Mouse (Mus musculus): Measurements from ENCODE around the gene Otoa. TPM values are rescaled to one million over a fixed set of nuclear protein-coding genes. Genes with fewer than 3 reads are reported as not detected.

Gene Otoa
- polyA plus RNA-seq, 1 experiment from 2014 or later, result 0.22 TPM

GRCm38 (mm10) chr7:121150662-121151061 lies 69.2 kb downstream of the Otoa start:
- H3K4me3 ChIP-seq (ENCODE audit: control insufficient read depth in 1 of 2, insufficient read depth in 1 of 2, low read depth in 1 of 2, low read length in 2 of 2), result no peak overlapping the region
- H3K4me1 ChIP-seq (ENCODE audit: control insufficient read depth in 2 of 2, insufficient read depth in 2 of 2, low read length in 2 of 2), result no peaks in the 10 kb centered on the region
- H3K27ac ChIP-seq (replicated peaks in 1 of 2; ENCODE audit: control insufficient read depth in 1 of 2, insufficient read depth in 1 of 2, low read depth in 2 of 2, low read length in 2 of 2), result no peak overlapping the region
- ATAC-seq (ENCODE audit: insufficient number of reproducible peaks, insufficient read depth, low FRiP score, low read depth), result no peak
- H3K9me3 ChIP-seq (ENCODE audit: control insufficient read depth, low read length), result no peaks in the 10 kb centered on the region
- no peaks in the 10 kb centered on the region for H3K36me3 ChIP-seq (ENCODE audit: control insufficient read depth, insufficient read depth, low read length)
- no peak overlapping the region for H3K4me2 ChIP-seq (ENCODE audit: low read length)
- no peaks in the 10 kb centered on the region for H3K27me3 ChIP-seq (ENCODE audit: control insufficient read depth, insufficient read depth, low read length)
- WGBS, result 77% methylated on average over 5 of the region's 5 CpGs
- H3K9ac ChIP-seq (ENCODE audit: low read length), result no peak overlapping the region

- Histone ChIP-seq H3K27me3 (ENCODE audit: control insufficient read depth, insufficient read depth, low read length) (no peaks in the 10 kb centered on the region), H3K4me1 (ENCODE audit: control insufficient read depth in 2 of 2, insufficient read depth in 2 of 2, low read length in 2 of 2) (no peaks in the 10 kb centered on the region), H3K27ac (replicated peaks in 1 of 2; ENCODE audit: control insufficient read depth in 1 of 2, insufficient read depth in 1 of 2, low read depth in 2 of 2, low read length in 2 of 2) (no peak overlapping the region)
These were observed 70.7 kb downstream of the Otoa start for GRCm38 (mm10) chr7:121152186-121152585.

GRCm38 (mm10) chr7:121165616-121166015 lies 84.2 kb downstream of the Otoa start:
- H3K4me1 ChIP-seq (ENCODE audit: control insufficient read depth in 2 of 2, insufficient read depth in 2 of 2, low read length in 2 of 2), result no peaks in the 10 kb centered on the region
- no peaks in the 10 kb centered on the region for H3K36me3 ChIP-seq (ENCODE audit: control insufficient read depth, insufficient read depth, low read length)
- ATAC-seq (ENCODE audit: insufficient number of reproducible peaks, insufficient read depth, low FRiP score, low read depth), result no peak
- no peaks in the 10 kb centered on the region for H3K9me3 ChIP-seq (ENCODE audit: control insufficient read depth, low read length)
- WGBS, result 71% methylated on average over 1 of the region's 1 CpGs
- no peak overlapping the region for H3K4me3 ChIP-seq (ENCODE audit: control insufficient read depth in 1 of 2, insufficient read depth in 1 of 2, low read depth in 1 of 2, low read length in 2 of 2)
- no peak overlapping the region for H3K27ac ChIP-seq (replicated peaks in 1 of 2; ENCODE audit: control insufficient read depth in 1 of 2, insufficient read depth in 1 of 2, low read depth in 2 of 2, low read length in 2 of 2)
- no peak overlapping the region for H3K4me2 ChIP-seq (ENCODE audit: low read length)
- H3K9ac ChIP-seq (ENCODE audit: low read length), result no peak overlapping the region
- H3K27me3 ChIP-seq (ENCODE audit: control insufficient read depth, insufficient read depth, low read length), result no peaks in the 10 kb centered on the region

More at GRCm38 (mm10) chr7:121152186-121152585, 70.7 kb downstream of the Otoa start:
- Histone ChIP-seq H3K9ac (ENCODE audit: low read length) (no peak overlapping the region), H3K9me3 (ENCODE audit: control insufficient read depth, low read length) (no peaks in the 10 kb centered on the region), H3K36me3 (ENCODE audit: control insufficient read depth, insufficient read depth, low read length) (no peaks in the 10 kb centered on the region), H3K4me3 (ENCODE audit: control insufficient read depth in 1 of 2, insufficient read depth in 1 of 2, low read depth in 1 of 2, low read length in 2 of 2) (no peak overlapping the region), H3K4me2 (ENCODE audit: low read length) (no peak overlapping the region)
- 89% methylated on average over 2 of the region's 2 CpGs for WGBS
- no peak for ATAC-seq (ENCODE audit: insufficient number of reproducible peaks, insufficient read depth, low FRiP score, low read depth)

GRCm38 (mm10) chr7:121171888-121172287 lies 90.4 kb downstream of the Otoa start:
- H3K27ac ChIP-seq (replicated peaks in 1 of 2; ENCODE audit: control insufficient read depth in 1 of 2, insufficient read depth in 1 of 2, low read depth in 2 of 2, low read length in 2 of 2), result no peak overlapping the region
- H3K9ac ChIP-seq (ENCODE audit: low read length), result no peak overlapping the region
- H3K9me3 ChIP-seq (ENCODE audit: control insufficient read depth, low read length), result no peaks in the 10 kb centered on the region
- no peaks in the 10 kb centered on the region for H3K36me3 ChIP-seq (ENCODE audit: control insufficient read depth, insufficient read depth, low read length)
- WGBS, result 13% methylated on average over 6 of the region's 6 CpGs
- no peak overlapping the region for H3K4me2 ChIP-seq (ENCODE audit: low read length)
- H3K4me1 ChIP-seq (ENCODE audit: control insufficient read depth in 2 of 2, insufficient read depth in 2 of 2, low read length in 2 of 2), result no peaks in the 10 kb centered on the region
- no peak for ATAC-seq (ENCODE audit: insufficient number of reproducible peaks, insufficient read depth, low FRiP score, low read depth)
- peaks cover 6% of the 10 kb centered on the region; the same call in 1 of the 2 replicates for H3K27me3 ChIP-seq (ENCODE audit: control insufficient read depth, insufficient read depth, low read length)
- no peak overlapping the region for H3K4me3 ChIP-seq (ENCODE audit: control insufficient read depth in 1 of 2, insufficient read depth in 1 of 2, low read depth in 1 of 2, low read length in 2 of 2)

GRCm38 (mm10) chr7:121187201-121187786 lies 105.8 kb downstream of the Otoa start:
- ATAC-seq (ENCODE audit: insufficient number of reproducible peaks, insufficient read depth, low FRiP score, low read depth), result no peak

GRCm38 (mm10) chr7:121188976-121189375 lies 107.5 kb downstream of the Otoa start:
- Histone ChIP-seq H3K27me3 (ENCODE audit: control insufficient read depth, insufficient read depth, low read length) (no peaks in the 10 kb centered on the region), H3K36me3 (ENCODE audit: control insufficient read depth, insufficient read depth, low read length) (no peaks in the 10 kb centered on the region), H3K9ac (ENCODE audit: low read length) (no peak overlapping the region), H3K4me1 (ENCODE audit: control insufficient read depth in 2 of 2, insufficient read depth in 2 of 2, low read length in 2 of 2) (no peaks in the 10 kb centered on the region), H3K4me3 (ENCODE audit: control insufficient read depth in 1 of 2, insufficient read depth in 1 of 2, low read depth in 1 of 2, low read length in 2 of 2) (no peak overlapping the region), H3K9me3 (ENCODE audit: control insufficient read depth, low read length) (no peaks in the 10 kb centered on the region), H3K27ac (replicated peaks in 1 of 2; ENCODE audit: control insufficient read depth in 1 of 2, insufficient read depth in 1 of 2, low read depth in 2 of 2, low read length in 2 of 2) (no peak overlapping the region), H3K4me2 (ENCODE audit: low read length) (no peak overlapping the region)
- no peak for ATAC-seq (ENCODE audit: insufficient number of reproducible peaks, insufficient read depth, low FRiP score, low read depth)
- 85% methylated on average over 7 of the region's 7 CpGs for WGBS

More at GRCm38 (mm10) chr7:121187201-121187786, 105.8 kb downstream of the Otoa start:
- H3K27me3 ChIP-seq (ENCODE audit: control insufficient read depth, insufficient read depth, low read length), result no peaks in the 10 kb centered on the region
- no peak overlapping the region for H3K27ac ChIP-seq (replicated peaks in 1 of 2; ENCODE audit: control insufficient read depth in 1 of 2, insufficient read depth in 1 of 2, low read depth in 2 of 2, low read length in 2 of 2)
- H3K36me3 ChIP-seq (ENCODE audit: control insufficient read depth, insufficient read depth, low read length), result no peaks in the 10 kb centered on the region
- 84% methylated on average over 9 of the region's 9 CpGs for WGBS
- no peak overlapping the region for H3K9ac ChIP-seq (ENCODE audit: low read length)
- no peak overlapping the region for H3K4me2 ChIP-seq (ENCODE audit: low read length)
- H3K4me1 ChIP-seq (ENCODE audit: control insufficient read depth in 2 of 2, insufficient read depth in 2 of 2, low read length in 2 of 2), result no peaks in the 10 kb centered on the region
- H3K9me3 ChIP-seq (ENCODE audit: control insufficient read depth, low read length), result no peaks in the 10 kb centered on the region
- no peak overlapping the region for H3K4me3 ChIP-seq (ENCODE audit: control insufficient read depth in 1 of 2, insufficient read depth in 1 of 2, low read depth in 1 of 2, low read length in 2 of 2)

GRCm38 (mm10) chr7:121198933-121199332 lies 117.5 kb downstream of the Otoa start:
- no peaks in the 10 kb centered on the region for H3K4me1 ChIP-seq (ENCODE audit: control insufficient read depth in 2 of 2, insufficient read depth in 2 of 2, low read length in 2 of 2)
- no peaks in the 10 kb centered on the region for H3K27me3 ChIP-seq (ENCODE audit: control insufficient read depth, insufficient read depth, low read length)
- no peak overlapping the region for H3K4me3 ChIP-seq (ENCODE audit: control insufficient read depth in 1 of 2, insufficient read depth in 1 of 2, low read depth in 1 of 2, low read length in 2 of 2)
- no peaks in the 10 kb centered on the region for H3K9me3 ChIP-seq (ENCODE audit: control insufficient read depth, low read length)
- H3K27ac ChIP-seq (replicated peaks in 1 of 2; ENCODE audit: control insufficient read depth in 1 of 2, insufficient read depth in 1 of 2, low read depth in 2 of 2, low read length in 2 of 2), result no peak overlapping the region
- H3K9ac ChIP-seq (ENCODE audit: low read length), result no peak overlapping the region
- H3K36me3 ChIP-seq (ENCODE audit: control insufficient read depth, insufficient read depth, low read length), result no peaks in the 10 kb centered on the region
- WGBS, result 76% methylated on average over 8 of the region's 8 CpGs
- H3K4me2 ChIP-seq (ENCODE audit: low read length), result no peak overlapping the region
- no peak for ATAC-seq (ENCODE audit: insufficient number of reproducible peaks, insufficient read depth, low FRiP score, low read depth)

GRCm38 (mm10) chr7:121211804-121212203 lies 130.4 kb downstream of the Otoa start:
- ATAC-seq (ENCODE audit: insufficient number of reproducible peaks, insufficient read depth, low FRiP score, low read depth), result no peak
- H3K4me1 ChIP-seq (ENCODE audit: control insufficient read depth in 2 of 2, insufficient read depth in 2 of 2, low read length in 2 of 2), result no peaks in the 10 kb centered on the region
- H3K27ac ChIP-seq (replicated peaks in 1 of 2; ENCODE audit: control insufficient read depth in 1 of 2, insufficient read depth in 1 of 2, low read depth in 2 of 2, low read length in 2 of 2), result no peak overlapping the region
- 84% methylated on average over 4 of the region's 4 CpGs for WGBS
- no peak overlapping the region for H3K4me2 ChIP-seq (ENCODE audit: low read length)
- no peaks in the 10 kb centered on the region for H3K27me3 ChIP-seq (ENCODE audit: control insufficient read depth, insufficient read depth, low read length)
- H3K36me3 ChIP-seq (ENCODE audit: control insufficient read depth, insufficient read depth, low read length), result no peaks in the 10 kb centered on the region
- H3K4me3 ChIP-seq (ENCODE audit: control insufficient read depth in 1 of 2, insufficient read depth in 1 of 2, low read depth in 1 of 2, low read length in 2 of 2), result no peak overlapping the region
- no peak overlapping the region for H3K9ac ChIP-seq (ENCODE audit: low read length)
- H3K9me3 ChIP-seq (ENCODE audit: control insufficient read depth, low read length), result no peaks in the 10 kb centered on the region
